Mouse (Mus musculus): ENCODE measurements around the gene Gm49337.

Gm49337 gene

DNA sequence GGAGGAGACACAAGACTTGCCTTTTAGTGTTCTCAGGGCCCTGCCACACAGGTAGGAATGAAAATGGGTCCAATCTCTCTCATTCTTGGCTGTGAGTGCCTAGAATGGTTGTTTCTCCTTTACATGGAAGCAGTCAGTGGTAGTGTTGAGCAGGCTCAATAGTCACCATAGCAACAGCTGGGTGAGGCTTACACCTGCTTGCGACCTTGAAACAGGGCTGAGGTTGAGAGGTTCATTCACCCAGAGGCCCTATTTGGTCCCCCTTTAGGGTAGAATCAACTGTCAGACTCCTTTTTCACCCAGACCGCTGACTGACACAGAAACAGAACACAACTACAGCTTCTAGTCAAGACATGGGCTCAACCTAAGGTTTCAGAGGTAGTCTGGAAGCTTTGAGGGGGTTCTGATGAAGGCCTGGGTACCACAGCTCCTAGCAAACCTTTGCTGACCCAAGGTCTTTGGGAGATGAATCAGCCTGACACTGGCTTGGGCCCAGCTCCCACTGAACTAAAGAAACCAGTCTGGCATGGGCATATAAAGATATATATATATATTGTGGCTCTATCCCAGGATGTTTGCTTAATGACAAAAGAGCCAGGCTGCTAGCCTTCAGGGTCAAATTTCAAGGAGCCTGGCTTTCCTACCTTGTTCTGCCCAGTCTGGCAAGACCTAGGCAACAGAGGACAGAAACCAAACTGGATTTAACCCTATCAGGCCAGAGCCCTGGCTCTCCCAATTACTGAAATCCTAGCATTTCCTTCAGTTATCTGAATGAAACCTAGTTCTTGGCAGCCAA is 8.2 kb upstream of the Gm49337 start:
- DNase-seq = no peak

DNA sequence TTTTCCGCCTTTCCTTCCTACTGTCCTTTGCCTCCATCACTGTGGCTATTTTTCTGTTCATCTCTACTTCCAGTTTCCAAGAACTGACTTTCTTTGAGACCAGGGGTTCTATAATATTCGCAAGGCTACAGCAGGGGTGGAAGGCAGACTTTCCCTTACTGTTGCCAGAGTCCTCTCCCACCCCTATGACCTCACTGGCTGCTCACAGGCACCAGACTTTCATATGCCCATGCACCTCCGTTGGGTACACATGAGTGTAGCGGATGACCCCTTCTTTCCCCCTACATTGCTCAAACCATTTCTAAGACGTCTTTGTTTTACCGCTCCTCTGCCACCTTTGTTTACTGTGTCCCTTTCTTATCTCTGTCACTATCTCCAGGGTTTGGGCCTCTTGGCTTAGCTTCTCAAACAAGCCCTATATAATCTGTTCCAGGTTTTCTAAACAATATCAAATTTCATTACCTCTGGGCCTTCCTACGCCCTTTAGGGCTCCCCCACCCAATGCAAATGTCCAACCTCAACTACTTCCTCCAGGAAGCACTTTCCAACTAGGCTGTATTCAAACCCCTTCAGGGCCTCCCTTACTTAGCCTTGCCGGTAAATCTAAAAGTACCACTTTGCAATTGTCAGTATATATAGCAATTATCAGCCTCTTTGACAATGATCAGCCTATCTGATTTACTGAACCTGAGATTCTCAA is 7.3 kb upstream of the Gm49337 start:
- DNase-seq = no peak

DNA sequence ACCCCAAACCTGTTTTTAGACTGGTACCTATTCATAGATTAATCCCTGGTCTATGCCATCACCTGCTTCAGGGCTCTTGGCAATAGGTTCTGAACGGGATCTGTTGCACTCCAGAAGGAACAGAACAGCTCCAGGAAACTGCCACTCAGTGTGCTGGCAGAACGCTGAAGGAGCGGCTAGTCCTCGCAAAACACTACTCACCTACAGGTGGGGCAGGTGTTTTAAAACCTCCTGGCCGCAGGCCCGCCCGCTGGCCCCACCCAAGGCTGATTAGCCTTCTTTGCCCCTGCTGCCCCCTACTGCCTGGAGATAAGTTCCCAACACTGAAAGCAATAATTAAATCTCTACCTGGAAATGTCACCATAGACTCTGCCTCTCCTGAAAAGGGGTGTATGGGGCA is 5.8 kb upstream of the Gm49337 start, which contains the start of gene Tspan1:
Gene Tspan1 (minus strand): TSS at position 198 of the 400 bp plus-strand sequence.
- peak; percentile 30 to 55 for DNase-seq

DNA sequence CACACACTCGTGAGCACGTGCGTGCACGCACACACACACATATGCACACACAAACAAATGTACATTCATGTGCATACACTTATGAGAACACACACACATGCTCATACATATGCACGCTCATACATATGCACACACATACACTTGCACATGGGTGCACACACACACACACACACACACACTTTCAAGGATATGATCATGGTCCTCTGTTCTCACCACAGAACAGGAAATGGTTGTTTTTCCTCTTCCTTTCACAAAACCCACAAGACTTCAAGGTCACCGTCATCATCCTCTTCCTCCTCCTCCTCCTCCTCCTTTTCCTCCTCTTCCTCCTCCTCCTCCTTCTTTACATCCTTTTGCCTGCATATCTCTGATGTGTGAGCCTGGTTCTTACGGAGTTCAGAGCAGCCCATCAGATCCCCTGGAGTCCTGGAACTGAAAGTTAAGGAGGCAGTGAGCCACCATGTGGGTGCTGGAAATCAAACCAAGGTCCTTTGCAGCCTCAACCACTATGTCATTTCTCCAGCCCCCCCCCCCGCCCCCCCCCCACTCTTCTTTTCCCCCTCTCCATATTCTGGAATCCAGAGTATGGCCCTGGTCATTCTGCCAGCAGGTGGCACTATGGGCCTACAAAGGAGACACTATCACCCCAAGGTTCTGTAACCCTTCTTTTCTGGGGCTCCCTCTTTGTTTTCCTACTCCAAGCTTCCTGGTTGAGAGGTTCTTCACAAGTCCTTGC is 4.4 kb upstream of the Gm49337 start:
- DNase-seq = peak; percentile 79 to 80

DNA sequence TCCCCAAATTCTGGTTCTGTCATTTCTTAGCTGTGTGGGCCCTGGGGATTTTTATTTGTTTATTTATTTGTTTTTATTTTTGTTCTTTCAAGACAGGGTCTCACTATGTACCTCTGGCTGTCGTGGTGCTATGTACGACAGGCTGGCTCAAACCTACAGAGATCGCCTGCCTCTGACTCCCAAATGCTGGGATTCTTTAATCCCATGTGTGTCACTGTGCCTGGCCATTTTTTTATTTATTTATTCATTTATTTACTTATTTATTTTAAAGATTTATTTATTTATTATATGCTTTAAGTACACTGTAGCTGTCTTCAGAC is 3.9 kb upstream of the Gm49337 start:
- no peak for DNase-seq

DNA sequence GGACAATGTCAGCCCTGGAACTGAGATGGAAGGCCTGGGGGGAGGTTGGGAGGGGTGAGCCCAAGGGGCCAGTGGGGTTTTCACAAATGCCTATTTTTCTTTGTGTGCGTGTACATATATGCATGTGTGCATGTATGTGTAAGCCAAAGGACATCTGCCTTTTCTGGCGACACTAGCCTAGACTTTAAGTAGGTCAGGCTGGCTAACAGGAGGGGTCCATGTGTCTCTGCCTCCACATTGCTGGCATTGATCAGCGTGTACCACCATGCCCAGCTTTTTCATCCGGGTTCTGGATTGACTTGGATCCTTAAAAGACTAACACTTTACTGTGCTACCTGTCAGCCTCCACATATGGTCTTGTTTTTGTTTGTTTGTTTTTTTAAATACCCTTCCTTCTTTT is 568 bp downstream of the Gm49337 start:
- no peak for DNase-seq

DNA sequence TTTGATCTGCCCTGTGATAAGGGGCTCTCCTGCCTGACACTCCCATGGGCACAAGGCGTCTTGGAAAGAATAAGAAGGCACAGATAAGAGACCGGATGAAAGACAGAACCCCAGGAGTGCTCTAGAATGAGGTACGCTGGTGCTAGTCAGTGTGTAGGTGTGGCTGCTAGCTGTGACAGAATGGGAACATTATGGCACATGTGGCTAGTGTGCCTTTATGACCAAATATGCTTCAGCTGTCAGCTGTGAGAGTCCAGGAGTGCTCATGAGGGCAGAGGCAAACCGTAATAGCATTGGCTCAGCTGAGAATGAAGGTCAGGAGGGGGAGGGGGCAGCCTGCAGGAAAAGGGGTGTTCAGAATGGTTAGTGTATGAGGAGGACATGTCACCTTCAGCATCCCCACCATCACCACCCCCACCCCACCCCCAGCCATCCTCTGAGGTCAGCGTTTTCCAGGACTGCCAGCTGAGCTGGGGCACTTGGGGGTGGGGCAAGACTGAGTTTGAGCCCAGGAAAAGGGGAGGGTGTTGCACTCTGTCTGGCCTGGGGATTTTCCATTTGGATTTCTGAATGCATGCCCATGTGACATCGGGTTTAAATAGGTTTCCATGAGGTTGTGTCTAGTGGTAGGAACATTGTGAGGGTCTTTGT is 1.4 kb downstream of the Gm49337 start:
- no peak for DNase-seq

DNA sequence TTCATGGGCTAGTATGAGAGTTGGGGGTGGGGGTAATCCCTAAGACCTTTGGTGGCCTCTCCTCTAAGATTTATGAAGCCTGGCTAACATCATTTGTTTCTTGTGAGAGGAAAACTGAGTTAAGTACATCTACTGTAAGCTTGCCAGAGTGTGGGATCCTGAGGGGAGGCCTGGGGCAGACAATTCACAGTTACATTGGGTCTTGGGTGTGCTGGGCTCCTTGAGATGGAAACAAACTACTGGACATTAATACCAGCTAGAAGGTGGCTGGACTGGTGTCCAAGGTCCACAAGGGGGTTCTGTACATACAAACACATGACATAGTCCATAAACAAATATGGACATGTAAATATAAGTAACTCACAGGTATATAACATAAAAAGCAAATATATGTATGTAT is 2.0 kb downstream of the Gm49337 start:
- no peak for DNase-seq

DNA sequence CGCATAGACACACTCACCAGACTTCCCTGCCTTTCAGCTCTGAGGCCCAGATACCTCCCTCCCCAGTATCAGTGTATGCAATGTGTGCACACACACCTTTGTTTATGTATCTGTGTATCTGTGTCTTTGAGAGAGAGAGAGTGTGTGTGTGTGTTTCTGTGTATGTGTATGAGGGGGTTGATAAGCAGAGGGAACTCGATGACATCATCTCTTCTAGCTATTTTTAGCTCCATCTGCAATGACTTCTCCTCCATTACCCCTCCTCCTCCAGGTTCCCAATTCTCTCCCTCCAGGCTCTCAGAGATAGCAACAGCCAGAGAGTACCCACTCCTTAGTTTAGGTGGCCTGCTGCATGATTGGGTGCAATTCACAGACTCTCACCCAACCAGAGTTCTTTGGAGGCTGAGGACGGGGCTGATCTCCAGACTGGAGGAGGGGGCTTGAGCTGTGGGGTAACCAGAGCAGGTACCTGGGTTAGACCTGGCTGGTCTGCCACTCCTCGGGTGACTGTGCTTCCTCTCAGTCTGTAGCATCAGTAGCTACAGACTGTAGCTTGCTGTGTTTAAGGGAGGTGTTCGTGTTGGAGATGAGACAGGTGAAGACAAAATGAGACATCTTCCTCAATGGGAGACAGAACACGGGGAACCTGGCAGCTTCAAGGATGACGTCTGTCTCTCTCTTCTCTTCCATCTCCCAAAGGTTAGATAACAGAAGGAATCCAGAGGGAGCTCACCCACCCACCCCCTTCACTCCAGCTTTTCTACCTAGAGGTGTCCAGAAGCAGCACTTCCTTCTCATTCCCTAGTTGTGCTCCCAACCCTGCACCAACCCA is 2.7 kb downstream of the Gm49337 start:
- DNase-seq = peak in 1 of 2 experiments; percentile 14

DNA sequence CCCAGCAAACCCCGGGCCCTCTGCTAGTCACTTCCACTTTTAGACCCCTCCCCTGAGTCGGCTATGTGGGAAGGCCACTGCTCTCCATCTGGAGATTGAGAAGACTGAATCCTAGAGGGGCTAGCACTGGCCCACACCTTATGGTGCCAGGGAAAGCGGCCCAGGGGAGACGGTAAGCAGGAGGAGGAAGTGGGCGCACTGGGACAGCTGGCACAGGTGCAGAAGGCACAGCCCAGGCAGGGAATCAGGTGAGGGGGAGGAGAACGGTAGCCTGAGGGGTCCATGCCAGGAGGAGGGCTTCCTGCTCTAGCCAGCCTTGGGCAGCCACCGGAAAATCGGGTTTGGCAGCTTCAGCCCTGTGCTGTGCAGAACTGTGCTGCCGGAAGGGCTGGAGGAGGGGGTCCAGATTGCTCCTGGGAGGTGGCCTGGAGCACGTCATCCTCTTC is 3.4 kb downstream of the Gm49337 start:
- peak; percentile 31 to 35 for DNase-seq

DNA sequence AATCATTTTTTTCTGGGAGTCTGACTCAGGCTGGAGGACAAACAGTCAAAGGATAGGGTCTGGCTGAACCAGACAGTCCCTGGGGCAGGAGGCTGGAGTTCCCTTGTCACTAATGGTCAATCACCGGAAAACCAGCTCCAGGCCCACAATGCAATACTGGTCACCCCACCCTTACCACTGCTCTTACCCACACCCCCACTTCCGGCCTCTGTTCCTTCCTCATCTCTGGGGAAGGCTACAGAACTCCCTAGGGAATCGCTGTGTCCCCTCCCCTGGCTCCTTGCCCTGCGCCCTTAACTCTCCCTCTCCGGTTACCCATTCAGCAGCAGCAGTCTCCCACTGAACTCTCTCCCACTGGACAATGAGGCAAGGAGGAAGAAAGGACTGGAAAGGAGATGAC is 4.0 kb downstream of the Gm49337 start:
- peak; percentile 39 to 42 for DNase-seq

DNA sequence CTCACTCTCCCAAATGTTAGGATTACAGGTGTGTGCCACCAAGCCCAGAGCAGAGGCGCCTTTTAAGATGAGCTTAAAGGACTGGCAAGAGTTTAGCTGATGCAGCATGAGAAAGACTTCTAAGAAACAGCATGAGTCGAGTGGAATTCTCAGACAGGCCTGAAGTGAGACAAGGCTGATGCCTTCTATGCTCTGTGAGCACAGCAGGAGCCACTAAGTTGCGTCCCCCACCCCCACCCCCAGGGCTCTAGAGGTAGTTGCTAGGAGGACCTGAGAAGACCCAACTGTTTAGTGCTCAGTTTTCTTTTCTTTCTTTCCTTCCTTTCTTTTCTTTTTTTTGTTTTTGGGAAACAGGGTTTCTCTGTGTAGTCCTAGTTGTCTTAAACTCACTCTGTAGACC is 8.9 kb downstream of the Gm49337 start:
- DNase-seq = no peak

DNA sequence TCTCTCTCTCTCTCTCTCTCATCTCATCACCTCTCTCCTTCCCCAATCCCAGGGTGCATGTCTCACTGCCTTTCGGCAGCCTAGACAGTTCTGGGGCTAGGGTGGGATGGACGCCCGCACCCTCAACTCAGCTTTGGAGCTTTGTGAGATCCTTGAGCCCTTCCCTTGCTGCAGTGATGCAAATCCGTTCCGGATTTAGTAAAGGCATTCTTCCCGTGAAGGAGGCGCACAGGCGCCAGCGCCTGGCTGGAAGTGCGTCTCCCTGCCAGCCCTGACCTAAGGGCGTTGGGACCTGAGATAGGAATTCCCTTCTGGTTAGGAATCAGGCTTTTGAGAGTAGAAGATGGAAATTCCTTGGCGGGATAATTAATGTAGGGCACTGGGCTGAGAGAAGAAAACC is 9.6 kb downstream of the Gm49337 start:
- DNase-seq = no peak

DNA sequence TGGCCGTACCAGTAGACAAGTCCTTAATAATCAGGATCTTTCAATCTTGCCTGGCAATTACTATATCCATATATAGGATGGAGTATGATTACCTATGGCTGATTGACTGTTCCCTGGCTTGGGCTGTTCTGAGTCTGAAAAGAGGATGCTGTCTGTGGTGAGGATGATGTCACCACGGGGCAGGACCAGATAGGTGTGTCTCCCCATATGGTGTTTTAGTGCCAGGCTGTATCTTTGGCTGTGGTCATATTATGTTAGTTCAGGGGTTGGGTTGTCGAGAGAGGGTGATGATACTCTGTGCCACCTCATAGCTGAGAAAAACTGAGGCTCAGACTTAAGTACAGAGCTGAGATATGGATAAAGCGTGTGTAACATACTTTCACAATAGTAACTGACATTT is 11.9 kb downstream of the Gm49337 start:
- peak in 1 of 2 experiments; percentile 13 for DNase-seq

DNA sequence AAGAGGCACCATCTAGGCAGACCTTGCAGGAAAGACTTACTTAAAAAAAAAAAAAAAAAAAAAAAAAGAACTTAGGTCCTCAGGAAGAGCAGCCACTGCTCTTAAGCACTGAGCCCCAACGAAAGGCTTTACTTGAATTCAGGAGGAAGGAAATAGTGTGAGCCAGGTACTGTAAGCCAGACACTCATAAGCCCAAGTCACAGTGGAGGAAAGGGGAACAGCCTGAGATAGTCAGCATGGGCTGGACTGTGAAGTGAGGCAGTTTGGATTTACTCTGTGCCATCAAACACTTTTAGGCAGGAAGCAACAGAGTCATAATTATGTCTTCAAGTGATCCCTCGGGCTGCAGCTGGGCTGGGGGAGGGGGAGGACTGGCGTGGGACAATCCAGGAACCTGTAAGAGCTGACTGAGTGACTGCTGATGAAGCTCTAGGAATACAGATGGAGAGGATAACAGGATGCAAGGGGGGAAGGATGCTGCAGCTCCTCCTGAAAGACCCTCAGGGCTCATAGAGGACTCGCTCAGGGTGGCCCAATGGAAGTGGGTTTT is 19.2 kb downstream of the Gm49337 start:
- no peak for DNase-seq

DNA sequence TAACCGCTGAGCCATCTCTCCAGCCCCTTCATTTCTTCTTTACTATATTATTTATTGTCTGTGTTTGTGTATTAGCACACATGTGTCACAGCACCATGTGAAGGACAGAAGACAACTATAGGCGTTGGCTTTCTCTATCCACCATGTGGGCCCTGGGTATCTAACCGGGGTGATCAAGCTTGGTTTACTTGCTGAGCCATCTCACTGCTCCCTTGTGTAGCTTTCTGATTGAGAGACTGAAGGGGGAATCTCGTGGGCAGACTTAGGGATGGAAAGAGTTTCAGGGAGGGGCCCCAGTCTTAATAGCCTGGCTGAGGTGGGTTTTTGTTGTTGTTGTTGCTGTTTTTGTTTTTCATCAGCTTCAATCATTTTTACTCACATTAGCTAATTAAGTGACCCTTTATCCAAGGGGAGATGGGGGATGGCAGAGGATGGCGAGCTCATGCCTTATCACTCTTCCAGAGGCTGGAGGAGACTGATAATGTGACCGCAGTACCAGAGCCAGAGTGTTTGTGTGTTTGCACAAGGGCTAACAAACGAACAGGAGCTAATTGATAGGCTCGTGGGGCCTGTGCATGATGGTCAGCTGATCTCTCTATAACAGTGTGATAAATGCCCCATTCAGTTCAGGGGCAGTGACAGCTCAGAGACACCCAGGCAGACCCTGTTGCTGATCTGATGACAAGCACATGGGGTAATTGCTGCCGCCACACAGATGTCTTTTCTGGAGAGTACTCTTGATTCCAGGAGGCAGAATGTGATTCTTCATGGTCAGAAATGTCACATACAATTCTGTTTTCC is 20.6 kb downstream of the Gm49337 start:
- DNase-seq = no peak

DNA sequence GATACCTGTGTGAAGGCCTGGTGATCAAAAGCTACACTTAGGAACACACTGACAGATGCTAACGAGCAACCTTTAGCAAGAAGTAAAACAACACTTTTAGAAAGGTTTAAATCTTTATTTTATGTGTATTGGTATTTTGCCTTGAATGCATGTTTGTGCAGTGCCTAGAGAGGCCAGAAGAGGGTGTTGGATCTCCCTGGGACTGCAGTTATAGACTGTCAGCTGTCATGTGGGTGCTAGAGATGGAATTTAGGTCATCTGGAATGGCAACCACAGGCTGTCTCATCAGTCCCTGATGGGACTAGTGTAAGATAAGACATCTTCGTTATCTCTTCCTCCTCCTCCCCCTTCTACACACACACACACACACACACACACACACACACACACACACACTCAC is 25.2 kb downstream of the Gm49337 start:
- DNase-seq = no peak

DNA sequence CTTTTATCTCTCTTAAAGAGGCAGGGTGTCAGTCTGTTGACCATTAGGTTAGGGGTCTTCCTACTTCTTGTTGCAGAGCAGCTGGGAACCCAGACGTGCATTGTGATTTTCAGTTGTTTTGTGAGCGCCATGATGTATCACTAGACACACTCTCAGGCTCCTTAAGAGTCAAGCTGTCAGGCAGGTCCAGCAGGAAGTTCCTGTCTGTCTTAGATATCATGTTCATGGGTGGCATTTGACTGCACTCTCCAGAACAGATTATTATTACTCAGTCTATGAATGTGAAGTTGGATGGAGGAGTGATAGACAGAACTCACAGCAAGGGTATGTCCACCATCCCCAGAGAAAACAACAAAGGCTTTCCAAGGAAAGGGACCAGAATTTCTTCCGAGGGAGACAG is 31.2 kb downstream of the Gm49337 start:
- DNase-seq = no peak

DNA sequence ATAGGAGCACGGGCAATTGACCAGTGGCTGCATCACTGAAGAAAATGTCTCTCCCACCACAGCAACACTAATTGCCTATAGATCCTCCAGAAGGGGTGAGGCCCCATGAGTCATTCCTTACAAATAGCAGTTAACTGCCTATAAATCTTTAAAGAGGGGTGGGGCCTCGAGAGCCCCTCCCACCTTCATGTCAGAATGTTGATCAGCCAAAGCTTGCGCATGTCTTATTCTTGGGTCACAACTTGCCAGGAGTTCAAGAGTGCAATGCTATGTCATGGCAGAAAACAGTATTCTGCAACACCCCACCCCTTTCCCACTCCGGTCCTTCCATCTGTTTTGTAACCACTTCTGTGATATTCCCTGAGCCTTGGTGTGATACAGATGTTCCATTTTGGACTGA is 33.3 kb downstream of the Gm49337 start:
- DNase-seq = no peak

DNA sequence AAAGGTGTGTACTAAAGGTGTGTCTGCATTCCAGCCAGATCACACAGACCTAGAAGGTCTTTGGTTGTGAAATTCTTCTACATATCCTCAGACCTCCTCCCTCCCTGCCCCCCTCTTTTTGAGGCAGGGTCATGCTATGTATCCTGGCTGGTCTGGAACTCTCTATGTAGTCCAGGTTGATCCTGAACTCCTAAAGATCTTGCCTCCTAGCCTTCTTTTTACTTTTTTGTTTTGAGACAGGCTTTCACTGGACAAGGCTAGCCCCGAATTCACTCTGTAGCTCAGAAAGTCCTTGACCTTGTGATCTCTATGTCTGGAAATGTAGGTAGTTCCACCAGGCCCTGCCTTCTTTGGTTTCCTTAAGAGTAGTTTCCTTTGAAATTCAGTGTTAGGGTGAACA is 35.7 kb downstream of the Gm49337 start:
- DNase-seq = no peak

Measured in B cell, adult 2 months (primary cell).